Mouse (Mus musculus) T-helper 1 cell (primary cell): Measurements from ENCODE around the gene Gpr50.

ENCODE experiments used
- in situ Hi-C: fragments of 300-600 bp; cut with MboI, MseI; formaldehyde crosslinking; loops from one replicate; pipeline ENCODE4 v1.15.1; 2025; ENCODE audit warnings: high pct_unique_total_duplicates

Gene Gpr50

GRCm38 (mm10) chrX:71663374-71663773 lies at the start of gene Gpr50:
Gene Gpr50, plus strand, starts transcription at chrX:71663667.
- in situ Hi-C loops, result no loop called here

GRCm38 (mm10) chrX:71622286-71622685 lies 41.2 kb upstream of the Gpr50 start:
- in situ Hi-C loops, result no loop called here

GRCm38 (mm10) chrX:71623843-71624242 lies 39.6 kb upstream of the Gpr50 start:
- in situ Hi-C loops, result no loop called here

- in situ Hi-C loops, result loop anchor here (5.0 kb wide), 1 partner anchor 201 kb away; no protein-coding TSS in a partner anchor
Observed at GRCm38 (mm10) chrX:71628306-71628705, 35.2 kb upstream of the Gpr50 start.

GRCm38 (mm10) chrX:71630709-71631108 lies 32.8 kb upstream of the Gpr50 start:
- in situ Hi-C loops, result no loop called here

GRCm38 (mm10) chrX:71631130-71631529 lies 32.3 kb upstream of the Gpr50 start:
- in situ Hi-C loops, result no loop called here

- in situ Hi-C loops, result loop anchor here (5.0 kb wide), 1 partner anchor 294 kb away; no protein-coding TSS in a partner anchor
Observed at GRCm38 (mm10) chrX:71647958-71648357, 15.5 kb upstream of the Gpr50 start.

GRCm38 (mm10) chrX:71648434-71648833 lies 15.0 kb upstream of the Gpr50 start:
- in situ Hi-C loops, result loop anchor here (5.0 kb wide), 1 partner anchor 294 kb away; no protein-coding TSS in a partner anchor

GRCm38 (mm10) chrX:71648848-71649454 lies 14.5 kb upstream of the Gpr50 start:
- in situ Hi-C loops, result loop anchor here (5.0 kb wide), 1 partner anchor 293 kb away; no protein-coding TSS in a partner anchor

- in situ Hi-C loops, result loop anchor here (5.0 to 10.0 kb wide), 2 partner anchors 292 to 1175 kb away; partner anchors contain the start of gene Gabrq
Observed at GRCm38 (mm10) chrX:71649993-71650392, 13.5 kb upstream of the Gpr50 start.

GRCm38 (mm10) chrX:71661794-71662193 lies 1.7 kb upstream of the Gpr50 start:
- in situ Hi-C loops, result no loop called here

GRCm38 (mm10) chrX:71663871-71664687 lies 612 bp downstream of the Gpr50 start:
- in situ Hi-C loops, result no loop called here

- in situ Hi-C loops, result no loop called here
Observed at GRCm38 (mm10) chrX:71664688-71665026, 1.2 kb downstream of the Gpr50 start.

GRCm38 (mm10) chrX:71670254-71670653 lies 6.8 kb downstream of the Gpr50 start:
- in situ Hi-C loops, result no loop called here

- in situ Hi-C loops, result no loop called here
Observed at GRCm38 (mm10) chrX:71700817-71701469, 37.5 kb downstream of the Gpr50 start.
